Mouse (Mus musculus) spleen, adult 2 months (tissue): ENCODE results near the gene Stk24.

ENCODE experiments used
- CTCF ChIP-seq: fragments of 200-500 bp; IDR thresholded peaks from 2 replicates; pipeline ENCODE4 v1.5.1; 2011; ENCODE audit warnings: mild to moderate bottlenecking, inconsistent platforms; ENCODE audit not compliant: insufficient read depth, insufficient read length, insufficient replicate concordance; ENCODE audit errors: extremely low read depth
- POLR2A ChIP-seq: fragments of 200-500 bp; IDR thresholded peaks from 2 replicates; pipeline ENCODE4 v1.6.1; 2011; ENCODE audit warnings: low read depth, low read length, inconsistent platforms

DNA sequence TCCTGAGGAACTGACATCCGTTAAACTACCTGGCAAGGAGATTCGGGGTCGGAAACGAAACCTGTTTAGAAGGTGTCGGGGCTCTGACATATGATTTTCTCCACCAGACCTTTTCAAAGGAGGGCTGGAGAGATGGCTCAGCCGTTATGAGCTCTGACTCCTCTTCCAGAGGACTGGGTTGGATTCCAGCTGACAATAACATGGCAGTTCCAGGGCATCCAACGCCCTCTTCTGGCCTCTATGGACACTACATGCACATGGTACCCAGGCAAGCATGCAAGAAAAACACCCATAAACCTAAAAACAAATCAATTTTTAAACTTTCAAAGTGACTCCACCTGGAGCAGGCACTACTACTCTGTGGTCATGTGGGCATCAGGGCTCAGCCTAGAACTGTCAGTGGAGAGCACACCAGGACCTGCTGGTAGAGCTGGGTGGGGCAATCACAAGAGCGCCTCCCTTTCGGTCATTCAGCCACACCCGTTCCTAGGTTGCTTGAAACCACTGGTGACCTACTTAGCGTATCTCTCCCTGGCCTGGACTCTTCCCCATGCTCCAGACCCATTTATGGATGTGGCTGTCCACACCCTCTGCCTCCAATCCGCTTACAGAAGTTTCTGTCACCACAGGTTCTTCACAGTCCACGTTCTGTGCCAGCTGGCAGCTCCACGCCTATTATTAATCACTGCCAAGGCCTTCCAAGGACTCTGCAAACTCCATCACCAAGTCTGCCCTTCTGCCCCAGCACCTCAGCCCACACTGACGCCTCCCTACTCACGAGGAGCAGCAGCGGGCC, 18.3 kb downstream of the Stk24 start:
- TF ChIP-seq POLR2A (no peak), CTCF (no peak)
